Mouse (Mus musculus): ENCODE results near the gene Nyap1. TPM values are rescaled to one million over a fixed set of nuclear protein-coding genes. Genes with fewer than 3 reads are reported as not detected.

The Nyap1 gene
- total RNA-seq, 2 experiments from 2014 or later: 0.02 to 0.17 TPM

- ATAC-seq (replicated peaks; ENCODE audit: poor library complexity): peak; percentile 84
These were observed 41.6 kb downstream of the Nyap1 start for GRCm38 (mm10) chr5:137699850-137700249.

GRCm38 (mm10) chr5:137699080-137699479 is 42.3 kb downstream of the Nyap1 start:
- no peak for ATAC-seq (replicated peaks; ENCODE audit: poor library complexity)

- peak; percentile 48; the same call in 1 of the 2 replicates for ATAC-seq (replicated peaks; ENCODE audit: poor library complexity)
These were observed 45.5 kb downstream of the Nyap1 start for GRCm38 (mm10) chr5:137695930-137696329.

- no peak for ATAC-seq (replicated peaks; ENCODE audit: poor library complexity)
These were observed 46.6 kb downstream of the Nyap1 start for GRCm38 (mm10) chr5:137694796-137695195.

GRCm38 (mm10) chr5:137691881-137692280 is 49.5 kb downstream of the Nyap1 start:
- ATAC-seq (replicated peaks; ENCODE audit: poor library complexity): no peak

- ATAC-seq (replicated peaks; ENCODE audit: poor library complexity): no peak
These were observed 50.9 kb downstream of the Nyap1 start for GRCm38 (mm10) chr5:137690531-137690930.

GRCm38 (mm10) chr5:137689974-137690373 is 51.4 kb downstream of the Nyap1 start:
- no peak for ATAC-seq (replicated peaks; ENCODE audit: poor library complexity)

GRCm38 (mm10) chr5:137686127-137686790 is 55.1 kb downstream of the Nyap1 start:
- peak; percentile 73 for ATAC-seq (replicated peaks; ENCODE audit: poor library complexity)

DNA sequence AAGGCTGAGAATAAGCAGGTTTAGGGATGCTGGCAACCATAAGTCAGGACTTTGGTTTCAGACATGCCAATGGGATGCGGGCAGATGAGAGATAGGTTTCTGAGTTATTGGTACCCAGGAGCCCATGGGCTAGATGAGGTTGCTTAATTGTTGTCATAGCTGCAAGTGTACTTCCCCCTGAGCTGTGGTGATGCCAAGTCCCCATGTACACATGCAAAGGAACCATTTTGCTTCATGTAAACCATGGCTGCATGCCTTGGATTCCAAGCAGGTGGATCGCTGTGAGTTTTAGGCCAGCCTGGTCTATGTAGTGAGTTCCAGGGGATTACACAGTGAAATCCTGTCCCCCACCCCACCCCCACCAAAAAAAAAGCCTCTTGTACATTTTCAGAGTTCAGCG is 55.8 kb downstream of the Nyap1 start:
- 0 out of 2 replicates have a peak, but pooled peaks have one; percentile 13 for ATAC-seq (replicated peaks; ENCODE audit: poor library complexity)

GRCm38 (mm10) chr5:137684294-137685123 is 56.9 kb downstream of the Nyap1 start, which contains the start of gene Agfg2:
Gene Agfg2 (minus strand): TSS chr5:137684726.
- ATAC-seq (replicated peaks; ENCODE audit: poor library complexity): peak; percentile 88

DNA sequence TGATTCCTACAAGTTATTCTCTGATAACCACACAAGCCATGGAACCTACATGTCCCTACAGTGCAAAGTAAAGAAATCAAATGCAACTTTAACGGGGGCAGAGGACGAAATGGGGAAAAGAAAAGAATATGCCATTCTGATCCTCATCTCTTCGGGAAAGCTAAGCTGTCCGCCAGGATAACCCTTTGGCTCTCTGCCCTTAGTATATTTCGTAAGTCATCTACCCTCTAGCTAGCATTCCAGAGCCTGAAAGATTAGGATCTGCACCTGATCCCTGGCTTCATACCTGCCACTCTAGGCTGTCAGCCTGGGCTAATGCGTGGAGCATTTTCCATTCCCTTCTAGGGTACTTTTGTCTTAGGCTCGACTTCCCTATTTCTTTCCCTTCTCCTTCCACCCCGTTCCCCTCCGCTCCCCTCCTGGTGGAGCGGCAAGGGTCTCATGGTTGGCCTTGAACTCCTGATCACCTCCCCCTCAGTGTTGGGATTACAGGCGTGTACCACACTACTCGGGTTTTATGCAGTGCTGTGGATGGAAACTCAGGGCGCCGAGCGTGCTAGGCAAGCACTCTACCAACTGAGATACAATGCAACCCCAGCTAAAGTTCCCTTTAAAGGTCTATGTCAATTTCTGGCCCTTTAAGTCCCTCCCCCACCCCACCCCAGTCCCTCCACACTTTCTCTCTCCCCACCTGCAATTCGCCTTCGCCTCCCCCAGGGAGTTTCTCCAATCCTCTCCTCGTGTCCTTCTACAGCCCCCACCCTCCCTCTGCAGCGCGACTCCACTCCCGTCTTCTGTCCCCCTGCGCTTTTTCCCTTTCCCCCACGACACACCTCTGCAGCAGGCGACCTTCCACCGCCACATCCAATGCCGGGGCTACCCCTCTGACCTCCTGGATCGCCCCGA is 57.8 kb downstream of the Nyap1 start:
- ATAC-seq (replicated peaks; ENCODE audit: poor library complexity): peak; percentile 8; the same call in 1 of the 2 replicates

- no peak for ATAC-seq (replicated peaks; ENCODE audit: poor library complexity)
These were observed 58.9 kb downstream of the Nyap1 start for GRCm38 (mm10) chr5:137682526-137682925.

Other genes with a start within 250 kb of the Nyap1 start
- gene Pop7, start 239.1 kb downstream of the Nyap1 start, total RNA-seq (2015): 31.9 and 35.0 TPM in 2 replicates
- gene Pop7, start 239.1 kb downstream of the Nyap1 start, total RNA-seq (2017): 22.7 and 29.2 TPM in 2 replicates
- 7.1 and 8.6 TPM in 2 replicates for gene Gigyf1, start 223.1 kb downstream of the Nyap1 start, total RNA-seq (2015)
- 4.7 and 7.2 TPM in 2 replicates for gene Gigyf1, start 223.1 kb downstream of the Nyap1 start, total RNA-seq (2017)
- not detected in 2 replicates for gene Epo, start 208.4 kb downstream of the Nyap1 start, total RNA-seq (2015)
- gene Epo, start 208.4 kb downstream of the Nyap1 start, total RNA-seq (2017): not detected in 2 replicates
- gene Gnb2, start 208.1 kb downstream of the Nyap1 start, total RNA-seq (2015): 193 and 223 TPM in 2 replicates
- gene Gnb2, start 208.1 kb downstream of the Nyap1 start, total RNA-seq (2017): 187 and 251 TPM in 2 replicates
- gene Actl6b, start 188.1 kb downstream of the Nyap1 start, total RNA-seq (2015): not detected in 2 replicates
- not detected in 2 replicates for gene Actl6b, start 188.1 kb downstream of the Nyap1 start, total RNA-seq (2017)
- 14.1 and 20.7 TPM in 2 replicates for gene Tfr2, start 171.8 kb downstream of the Nyap1 start, total RNA-seq (2015)
- 13.2 and 23.4 TPM in 2 replicates for gene Tfr2, start 171.8 kb downstream of the Nyap1 start, total RNA-seq (2017)
- gene Mospd3, start 140.5 kb downstream of the Nyap1 start, total RNA-seq (2015): 95.4 and 97.5 TPM in 2 replicates
- gene Mospd3, start 140.5 kb downstream of the Nyap1 start, total RNA-seq (2017): 3.6 and 5.5 TPM in 2 replicates
- not detected in 2 replicates for gene Pcolce, start 127.8 kb downstream of the Nyap1 start, total RNA-seq (2015)
- gene Pcolce, start 127.8 kb downstream of the Nyap1 start, total RNA-seq (2017): not detected in 2 replicates
- not detected in 2 replicates for gene Fbxo24, start 112.6 kb downstream of the Nyap1 start, total RNA-seq (2015)
- gene Fbxo24, start 112.6 kb downstream of the Nyap1 start, total RNA-seq (2017): 0.21 TPM in 1 of 2 replicates, not detected in the other
- 37.8 and 38.0 TPM in 2 replicates for gene Lrch4, start 112.5 kb downstream of the Nyap1 start, total RNA-seq (2015)
- gene Lrch4, start 112.5 kb downstream of the Nyap1 start, total RNA-seq (2017): 27.3 and 29.5 TPM in 2 replicates
- gene Gm20605, start 112.4 kb downstream of the Nyap1 start, total RNA-seq (2015): 5.5 and 8.3 TPM in 2 replicates
- gene Gm20605, start 112.4 kb downstream of the Nyap1 start, total RNA-seq (2017): 4.3 and 8.0 TPM in 2 replicates
- gene Sap25, start 100.3 kb downstream of the Nyap1 start, total RNA-seq (2015): 24.9 and 29.5 TPM in 2 replicates
- 14.2 and 18.0 TPM in 2 replicates for gene Sap25, start 100.3 kb downstream of the Nyap1 start, total RNA-seq (2017)
- not detected in 2 replicates for gene Irs3, start 95.9 kb downstream of the Nyap1 start, total RNA-seq (2015)
- not detected in 2 replicates for gene Irs3, start 95.9 kb downstream of the Nyap1 start, total RNA-seq (2017)
- 8.6 and 9.8 TPM in 2 replicates for gene Agfg2, start 56.9 kb downstream of the Nyap1 start, total RNA-seq (2015)
- 10.5 and 14.2 TPM in 2 replicates for gene Agfg2, start 56.9 kb downstream of the Nyap1 start, total RNA-seq (2017)
- gene Tsc22d4, start 4.1 kb upstream of the Nyap1 start, total RNA-seq (2015): 39.6 and 58.5 TPM in 2 replicates
- 92.1 and 96.5 TPM in 2 replicates for gene Tsc22d4, start 4.1 kb upstream of the Nyap1 start, total RNA-seq (2017)
- 64.5 and 77.4 TPM in 2 replicates for gene Ppp1r35, start 37.2 kb upstream of the Nyap1 start, total RNA-seq (2015)
- gene Ppp1r35, start 37.2 kb upstream of the Nyap1 start, total RNA-seq (2017): 38.4 and 38.6 TPM in 2 replicates
- 34.6 and 37.4 TPM in 2 replicates for gene Mepce, start 46.0 kb upstream of the Nyap1 start, total RNA-seq (2015)
- gene Mepce, start 46.0 kb upstream of the Nyap1 start, total RNA-seq (2017): 13.8 and 16.7 TPM in 2 replicates
- 6.2 and 9.1 TPM in 2 replicates for gene Zcwpw1, start 46.2 kb upstream of the Nyap1 start, total RNA-seq (2015)
- 10.5 and 11.8 TPM in 2 replicates for gene Zcwpw1, start 46.2 kb upstream of the Nyap1 start, total RNA-seq (2017)
- gene Pilra, start 94.7 kb upstream of the Nyap1 start, total RNA-seq (2015): 6.8 and 10.5 TPM in 2 replicates
- gene Pilra, start 94.7 kb upstream of the Nyap1 start, total RNA-seq (2017): 6.7 and 6.9 TPM in 2 replicates
- gene Pilrb1, start 116.5 kb upstream of the Nyap1 start, total RNA-seq (2015): 15.7 and 16.8 TPM in 2 replicates
- gene Pilrb1, start 116.5 kb upstream of the Nyap1 start, total RNA-seq (2017): 11.6 and 19.9 TPM in 2 replicates
- gene Pilrb2, start 130.2 kb upstream of the Nyap1 start, total RNA-seq (2015): 20.2 and 43.2 TPM in 2 replicates
- 9.6 and 14.9 TPM in 2 replicates for gene Pilrb2, start 130.2 kb upstream of the Nyap1 start, total RNA-seq (2017)
- gene Cyp3a13, start 180.0 kb upstream of the Nyap1 start, total RNA-seq (2015): not detected in 2 replicates
- not detected in 2 replicates for gene Cyp3a13, start 180.0 kb upstream of the Nyap1 start, total RNA-seq (2017)
- gene Gjc3, start 221.5 kb upstream of the Nyap1 start, total RNA-seq (2015): not detected in 2 replicates
- not detected in 2 replicates for gene Gjc3, start 221.5 kb upstream of the Nyap1 start, total RNA-seq (2017)
- gene Azgp1, start 239.9 kb upstream of the Nyap1 start, total RNA-seq (2015): not detected in 2 replicates
- not detected in 2 replicates for gene Azgp1, start 239.9 kb upstream of the Nyap1 start, total RNA-seq (2017)

All from megakaryocyte progenitor cell, adult 5-6 weeks (primary cell).